Mouse (Mus musculus): ENCODE data around the gene Ier5l.

GRCm38 (mm10) chr2:30495000-30495908, 21.2 kb upstream of the Ier5l start:
- no peak for TF ChIP-seq TAL1 (conservative IDR thresholded peaks at IDR 0.05; ENCODE audit: low read depth, low read length)
- no peak for TF ChIP-seq CTCF (IDR thresholded peaks at IDR 0.05; ENCODE audit: low read depth, low read length)
- TF ChIP-seq GATA1 (IDR thresholded peaks at IDR 0.05; ENCODE audit: borderline replicate concordance, low read length), result no peak
